Mouse (Mus musculus) layer of hippocampus, adult 9-10 months (tissue): Measurements from ENCODE around the gene Obp1b.
"Not testable (repeated sequence)": the region's sequence is repeated elsewhere in the genome, so short reads cannot be mapped to it uniquely, and the experiment has no call there.

ENCODE experiments used
- DNase-seq: peaks from one replicate; pipeline ENCODE4 v3.0.0; 2022; ENCODE audit warnings: low spot score

Gene Obp1b

DNA sequence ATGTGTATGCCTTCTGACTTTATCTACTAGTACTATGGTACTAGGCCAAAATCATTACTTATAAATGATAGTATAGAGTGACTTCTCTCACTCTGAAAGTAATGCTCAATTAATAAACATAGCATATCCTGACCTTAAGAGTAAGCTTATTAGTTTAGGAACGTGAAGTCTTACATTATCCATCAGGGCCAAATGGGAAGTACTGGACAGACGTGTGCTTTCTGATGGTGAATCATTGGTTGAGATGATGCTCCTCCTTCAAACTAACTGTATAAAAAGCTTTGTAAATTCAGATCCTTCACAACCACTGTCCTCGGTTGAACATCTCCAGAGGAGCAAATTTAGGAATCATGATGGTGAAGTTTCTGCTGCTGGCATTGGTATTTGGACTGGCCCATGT, at the start of gene Obp1b:
Obp1b (plus strand) TSS at position 301 of the 400 bp plus-strand sequence.
- DNase-seq = not testable (repeated sequence)

GRCm38 (mm10) chrX:78202220-78202619, 15.6 kb downstream of the Obp1b start:
- DNase-seq = not testable (repeated sequence)

GRCm38 (mm10) chrX:78202829-78203228, 16.3 kb downstream of the Obp1b start:
- DNase-seq = no peak
